Mouse (Mus musculus): ENCODE measurements at regions not wholly inside any gene's neighbourhood (a gene's known extent, or its start where the extent isn't known, plus 50 kb on each side); places are given as distances from the start of the nearest gene placed in this dataset.
A peak's percentile ranks its signal among the peaks of the same experiment; 100 is the strongest.
"Not testable (repeated sequence)": the region's sequence is repeated elsewhere in the genome, so short reads cannot be mapped to it uniquely, and the experiment has no call there.

DNA sequence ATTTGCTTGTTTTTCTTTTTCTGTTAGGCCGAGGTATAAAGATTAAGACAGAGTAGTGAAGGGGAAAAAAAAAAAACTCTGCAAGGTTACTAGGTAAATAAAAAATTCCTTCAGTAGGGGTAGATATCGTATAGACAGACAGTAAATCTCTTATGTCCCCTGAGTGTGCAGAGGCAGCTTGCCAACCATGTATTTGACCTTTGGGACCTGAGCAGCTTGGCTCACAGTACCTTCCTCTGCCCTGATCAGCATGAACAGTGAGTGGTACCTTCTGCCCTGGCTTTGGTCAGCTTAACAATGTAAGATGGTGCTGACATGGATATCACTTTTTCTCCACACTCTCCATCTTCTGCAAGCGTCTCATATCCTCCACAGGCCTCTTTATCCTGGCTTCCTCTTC lies 168.3 kb upstream of the Arglu1 start:
- no peak for DNase-seq
- intact Hi-C loops (cut with DNase I) = no loop called here

DNA sequence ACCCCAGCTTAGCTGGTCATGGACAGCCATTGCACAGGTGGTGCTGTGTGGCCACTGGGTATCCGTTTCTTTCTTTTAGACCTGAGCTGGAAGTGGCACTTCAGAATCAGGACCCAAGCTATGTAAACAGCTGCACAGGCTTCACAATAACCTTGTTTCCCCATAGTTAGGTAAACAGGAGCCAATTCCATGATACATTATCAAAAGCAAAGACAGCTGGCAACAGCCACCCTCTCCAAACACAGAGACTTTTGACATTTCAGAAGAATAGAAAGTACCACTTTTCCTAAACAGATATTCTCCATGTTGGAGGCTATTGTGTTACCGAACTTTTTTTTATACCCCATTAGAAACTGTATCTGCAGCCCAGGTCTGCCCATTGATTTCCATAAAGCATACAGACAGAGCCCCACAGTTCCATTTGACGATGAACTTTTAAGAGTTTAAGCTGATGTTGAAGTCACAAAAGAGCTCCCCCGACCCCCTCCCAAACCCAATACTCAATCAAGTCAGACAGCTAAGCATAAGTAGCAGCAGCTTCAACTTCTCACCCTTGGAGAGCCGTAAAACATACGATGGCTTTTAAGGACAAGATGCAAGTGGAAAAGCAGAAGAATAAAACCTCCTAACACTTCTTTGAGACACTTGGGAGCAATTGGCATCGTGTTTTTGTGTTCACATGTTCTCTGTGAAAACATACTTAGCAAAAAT lies 162.5 kb upstream of the Arglu1 start:
- no peak for DNase-seq
- intact Hi-C loops (cut with DNase I) = no loop called here

GRCm38 (mm10) chr8:8851271-8851670 lies 160.9 kb upstream of the Arglu1 start:
- no peak for DNase-seq
- intact Hi-C loops (cut with DNase I) = no loop called here

- DNase-seq = no peak
- intact Hi-C loops (cut with DNase I) = no loop called here
These were observed 160.4 kb upstream of the Arglu1 start for GRCm38 (mm10) chr8:8850766-8851165.

DNA sequence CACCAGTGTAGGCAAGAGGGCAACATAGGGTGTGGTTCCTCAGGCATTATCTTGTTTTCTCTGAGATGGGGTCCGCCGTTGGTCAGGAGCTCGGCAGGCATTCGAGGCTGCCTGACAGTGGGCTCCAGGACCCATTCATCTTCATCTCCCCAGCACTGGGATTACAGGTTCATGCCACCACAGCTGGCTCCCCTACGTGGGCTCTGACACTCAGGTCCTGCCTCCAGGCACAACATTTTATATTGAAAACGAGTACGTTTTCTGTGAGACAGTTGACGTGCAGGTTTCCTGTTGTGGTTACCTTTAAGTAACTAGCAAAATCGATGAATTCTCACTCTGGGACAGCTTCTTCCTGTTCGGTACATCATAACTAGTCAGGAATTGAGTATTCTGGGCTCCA lies 157.3 kb upstream of the Arglu1 start:
- intact Hi-C loops (cut with DNase I) = no loop called here
- DNase-seq = no peak

DNA sequence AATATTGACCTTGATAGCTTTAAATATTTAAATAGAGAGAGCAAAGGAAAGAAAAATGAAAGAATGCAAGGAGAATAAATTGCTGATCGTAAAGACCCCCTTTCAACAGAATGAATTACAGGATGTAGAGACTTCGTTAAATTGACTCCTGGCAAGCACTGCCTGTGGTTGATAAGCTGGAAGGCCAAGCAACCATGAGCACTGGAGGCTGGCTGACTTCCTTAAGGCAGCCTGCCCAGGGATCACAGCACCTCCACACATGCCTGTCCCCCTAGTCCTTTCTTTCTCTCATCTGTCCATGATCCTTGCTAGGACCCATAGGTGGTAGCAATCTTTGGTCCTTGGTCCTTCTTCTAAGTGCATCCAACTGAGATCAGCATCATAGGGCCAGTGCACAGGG lies 152.0 kb upstream of the Arglu1 start:
- intact Hi-C loops (cut with DNase I) = no loop called here

DNA sequence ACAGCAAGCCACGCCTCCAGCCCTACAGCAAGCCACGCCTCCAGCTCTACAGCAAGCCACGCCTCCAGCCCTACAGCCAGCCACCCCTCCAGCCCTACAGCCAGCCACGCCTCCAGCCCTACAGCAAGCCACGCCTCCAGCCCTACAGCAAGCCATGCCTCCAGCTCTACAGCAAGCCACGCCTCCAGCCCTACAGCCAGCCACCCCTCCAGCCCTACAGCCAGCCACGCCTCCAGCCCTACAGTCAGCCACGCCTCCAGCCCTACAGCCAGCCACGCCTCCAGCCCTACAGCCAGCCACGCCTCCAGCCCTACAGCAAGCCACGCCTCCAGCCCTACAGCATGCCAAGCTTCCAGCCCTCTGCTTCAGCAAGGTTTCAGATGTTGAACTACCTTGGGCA lies 145.8 kb upstream of the Arglu1 start:
- not testable (repeated sequence) for DNase-seq

More for the DNA sequence above, 152.0 kb upstream of the Arglu1 start:
- no peak for DNase-seq

GRCm38 (mm10) chr8:8831306-8831705 lies 141.0 kb upstream of the Arglu1 start:
- DNase-seq = no peak
- intact Hi-C loops (cut with DNase I) = no loop called here

More for the DNA sequence above, 145.8 kb upstream of the Arglu1 start:
- intact Hi-C loops (cut with DNase I) = not testable (repeated sequence)

- intact Hi-C loops (cut with DNase I) = no loop called here
- no peak for DNase-seq
These were observed 138.9 kb upstream of the Arglu1 start for GRCm38 (mm10) chr8:8829230-8829629.

GRCm38 (mm10) chr8:8827555-8827954 lies 137.2 kb upstream of the Arglu1 start:
- intact Hi-C loops (cut with DNase I) = no loop called here
- no peak for DNase-seq

DNA sequence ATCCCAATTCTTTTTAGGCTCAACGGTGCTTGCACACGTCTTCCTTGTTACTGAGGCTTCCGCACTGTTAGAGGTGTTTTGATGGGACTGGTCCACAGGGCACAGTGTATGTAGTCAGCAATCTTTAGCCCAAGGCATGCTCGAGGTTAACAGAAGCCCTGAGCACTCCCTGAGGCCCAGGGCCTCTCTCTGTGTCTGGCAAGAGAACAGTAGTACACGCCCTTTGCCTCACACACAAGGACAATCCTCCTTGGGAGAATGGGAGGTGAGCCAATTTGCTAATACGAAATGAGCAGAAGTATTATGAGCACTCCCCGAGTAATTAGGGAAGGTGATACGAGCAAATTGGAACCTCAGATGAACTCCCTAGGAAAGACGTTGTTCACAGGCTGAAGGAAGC lies 136.5 kb upstream of the Arglu1 start:
- intact Hi-C loops (cut with DNase I) = no loop called here
- peak; percentile 27 to 36 for DNase-seq

DNA sequence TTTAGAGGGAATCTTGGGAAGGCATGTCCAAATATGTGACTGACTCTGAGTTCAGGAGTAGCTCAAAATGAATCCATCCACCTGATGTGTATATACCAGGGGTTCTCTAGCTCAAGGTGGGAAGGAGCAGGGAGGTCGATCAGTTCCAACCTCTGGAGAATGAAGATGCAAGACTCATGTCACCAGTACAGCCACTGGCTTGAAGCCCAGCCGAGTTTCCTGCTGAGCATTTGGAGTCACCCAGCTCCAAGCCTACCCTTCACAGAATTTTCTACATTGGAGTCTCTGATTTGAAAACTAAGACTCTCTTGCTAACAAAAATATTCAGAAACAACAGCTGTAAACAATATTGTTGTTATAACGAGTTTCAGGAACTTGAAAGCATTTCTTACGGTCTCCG lies 134.6 kb upstream of the Arglu1 start:
- intact Hi-C loops (cut with DNase I) = no loop called here

DNA sequence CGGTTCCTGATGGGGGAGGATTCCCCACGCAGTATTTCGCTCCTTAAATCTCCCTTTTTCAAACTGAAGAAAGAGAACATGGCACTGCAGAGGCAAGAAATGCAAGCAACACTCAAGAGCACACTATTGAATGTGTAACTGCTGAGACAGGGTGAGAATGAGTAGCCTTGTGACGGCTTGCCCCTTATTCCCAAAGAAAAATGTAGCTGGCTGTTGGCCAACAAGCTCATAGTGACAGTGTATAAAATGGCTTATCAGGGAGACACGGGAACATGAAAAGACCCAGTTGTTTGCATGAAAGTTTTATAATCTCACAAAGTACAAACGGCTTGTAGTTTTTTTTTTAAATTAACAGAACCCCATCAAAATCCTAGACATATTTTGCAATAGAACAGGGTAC lies 130.8 kb upstream of the Arglu1 start:
- no peak for DNase-seq
- intact Hi-C loops (cut with DNase I) = no loop called here

More for the DNA sequence above, 134.6 kb upstream of the Arglu1 start:
- DNase-seq = no peak

DNA sequence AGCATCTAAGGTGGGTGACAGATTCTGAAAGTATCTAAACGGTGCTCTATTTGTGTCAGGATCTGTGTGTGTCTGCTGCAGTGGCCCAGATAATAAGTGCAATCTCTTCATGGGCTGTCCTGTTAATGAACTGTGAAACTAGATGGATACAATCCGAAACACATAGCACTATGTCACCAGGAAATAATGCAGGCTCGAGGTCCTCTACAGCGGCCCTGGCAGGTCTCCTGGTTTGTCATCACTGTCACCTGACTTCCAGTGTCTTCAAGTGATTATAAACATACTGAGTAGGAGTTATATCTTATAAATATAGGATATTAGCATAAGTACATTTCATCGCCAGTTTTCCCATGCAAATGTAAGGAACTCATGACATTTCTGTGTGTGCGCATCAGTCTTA lies 130.3 kb upstream of the Arglu1 start:
- intact Hi-C loops (cut with DNase I) = no loop called here
- DNase-seq = no peak

- intact Hi-C loops (cut with DNase I) = loop anchor here (2.0 to 5.0 kb wide), 5 partner anchors 47 to 175 kb away; partner anchors contain the start of gene Efnb2
- DNase-seq = peak; percentile 22 to 31
These were observed 129.1 kb upstream of the Arglu1 start for GRCm38 (mm10) chr8:8819233-8819931.

- DNase-seq = no peak
- intact Hi-C loops (cut with DNase I) = no loop called here
These were observed 122.5 kb upstream of the Arglu1 start for GRCm38 (mm10) chr8:8812807-8813167.

DNA sequence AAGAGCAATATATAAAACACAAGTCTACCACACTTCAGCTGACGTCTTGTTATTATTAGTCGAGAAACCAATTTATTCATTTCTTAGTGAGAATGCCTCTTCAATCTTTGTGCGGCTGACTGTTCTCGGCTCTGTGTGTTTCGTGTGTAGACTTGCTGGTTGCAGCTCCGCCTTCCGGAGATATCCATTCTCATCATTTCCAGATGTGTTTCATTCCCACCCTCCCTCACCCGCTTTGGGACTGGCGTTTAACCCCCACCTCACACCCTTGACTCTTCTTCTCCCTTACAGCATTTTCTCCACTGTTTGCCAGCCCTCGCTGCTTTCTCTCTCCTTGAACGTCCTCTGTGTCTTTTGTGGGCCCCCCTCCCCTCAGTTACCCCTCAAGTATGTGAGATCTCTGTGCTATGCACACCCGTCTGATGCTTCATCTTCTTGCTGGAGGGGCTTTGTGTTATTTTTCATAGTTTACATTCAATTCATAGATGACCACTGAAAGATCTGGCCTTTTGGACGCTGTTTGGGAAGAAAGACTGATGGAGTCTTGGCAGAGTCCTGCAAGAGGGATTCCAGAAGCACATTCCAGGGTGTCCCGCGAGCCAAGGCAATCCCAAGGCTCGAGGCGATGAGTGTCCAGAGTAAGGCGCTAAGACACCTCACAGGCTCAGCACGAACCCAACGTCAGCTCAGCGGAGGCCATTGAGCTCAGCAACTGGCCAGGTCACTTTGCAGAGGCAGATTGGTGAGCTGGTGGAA lies 121.9 kb upstream of the Arglu1 start:
- intact Hi-C loops (cut with DNase I) = no loop called here
- peak in 1 of 2 experiments; percentile 25 for DNase-seq

DNA sequence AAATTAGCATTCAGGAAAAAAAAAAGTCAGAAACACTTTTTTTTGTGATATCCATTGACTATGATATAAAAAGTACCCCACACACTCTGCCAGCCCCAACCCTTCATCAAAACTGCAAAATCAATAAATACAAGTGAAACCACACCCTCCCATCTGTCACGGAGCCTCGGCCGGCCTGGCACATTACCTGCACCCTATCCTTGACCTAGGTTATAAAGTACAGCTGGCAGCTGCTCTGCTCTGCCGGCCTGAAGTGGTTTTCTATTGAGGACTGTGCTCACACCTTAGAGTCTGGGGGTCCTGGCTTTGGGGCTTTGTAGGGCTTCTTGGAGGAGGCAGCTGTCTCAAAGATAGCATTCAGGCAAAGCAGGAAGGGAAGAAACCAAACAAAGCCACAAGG lies 120.6 kb upstream of the Arglu1 start:
- intact Hi-C loops (cut with DNase I) = no loop called here
- DNase-seq = no peak

GRCm38 (mm10) chr8:8809835-8810439 lies 119.6 kb upstream of the Arglu1 start:
- intact Hi-C loops (cut with DNase I) = no loop called here
- DNase-seq = no peak

DNA sequence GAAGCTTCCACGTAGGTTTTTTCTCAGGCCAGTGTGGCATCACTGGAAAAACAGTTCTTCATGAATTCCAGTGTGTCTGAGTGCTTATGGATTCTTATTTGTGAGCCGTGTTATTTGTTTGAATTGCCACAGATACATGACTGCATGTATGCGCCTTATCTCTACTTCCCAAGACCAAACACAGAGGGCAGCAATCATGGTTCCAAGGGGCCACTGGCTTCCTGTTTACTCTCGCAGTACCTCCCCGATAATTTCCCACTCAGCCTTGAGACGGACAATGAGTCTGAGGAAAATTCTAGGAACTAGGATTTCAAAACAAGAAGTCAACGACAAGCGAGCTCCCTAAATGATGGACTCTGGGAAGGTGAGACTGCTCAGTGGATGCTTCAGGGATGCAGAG lies 119.0 kb upstream of the Arglu1 start:
- intact Hi-C loops (cut with DNase I) = no loop called here
- DNase-seq = no peak

DNA sequence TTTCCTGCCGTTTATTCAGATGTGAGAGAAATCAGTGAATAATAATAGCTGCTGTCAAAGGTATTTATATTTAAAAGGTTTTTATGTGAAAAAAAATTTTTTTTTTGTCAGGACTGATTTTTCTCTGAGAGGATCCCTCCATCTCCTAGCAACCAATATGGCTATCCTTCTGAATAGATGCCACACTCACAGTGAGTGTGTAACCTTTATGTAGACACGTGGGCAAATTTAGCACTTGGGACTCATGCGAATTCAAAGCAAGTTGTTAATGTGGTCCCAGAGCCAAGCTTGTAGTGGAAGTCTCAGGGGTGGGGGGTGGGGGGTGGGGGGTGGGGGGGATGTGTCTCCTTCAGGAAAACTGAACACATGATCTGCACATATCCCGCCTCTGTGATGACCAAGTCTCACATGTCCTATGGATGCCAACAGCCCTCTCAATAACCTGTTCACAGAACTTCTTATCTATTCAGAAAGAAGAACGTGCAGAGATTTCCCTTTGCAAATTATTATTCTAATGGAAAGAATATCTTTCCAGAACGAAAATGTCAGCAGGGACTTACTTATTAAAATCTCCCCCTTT lies 112.5 kb upstream of the Arglu1 start:
- DNase-seq = no peak
- intact Hi-C loops (cut with DNase I) = no loop called here
